In genomic region chr1:150513041-150513440, GRCm38 (mm10) we compare ENCODE assay signal across 36 mouse cellular contexts. TPM values are rescaled to one million over a fixed set of nuclear protein-coding genes. Genes with fewer than 3 reads are reported as not detected.
"Had no signal": no experiment of that assay in that cellular context is flagged by ENCODE, and none has a peak within 500 bp of the region (broad histone marks: within the 10 kb centered on the region; RNA-seq: fewer than 3 reads in every experiment).

No protein-coding gene starts in this region.

- H3K4me3 ChIP-seq: heart, adult 2 months; heart, embryonic 10.5 days; heart, embryonic 12.5 days; heart, embryonic 13.5 days; heart, embryonic 15.5 days; hindbrain, embryonic 10.5 days; hindbrain, embryonic 12.5 days; hindbrain, embryonic 13.5 days; hindbrain, embryonic 15.5 days; intestine, embryonic 15.5 days; kidney, embryonic 15.5 days had no signal

- H3K27ac ChIP-seq: heart, adult 2 months; heart, embryonic 10.5 days; heart, embryonic 13.5 days; heart, embryonic 15.5 days; hindbrain, embryonic 10.5 days; hindbrain, embryonic 12.5 days; hindbrain, embryonic 13.5 days; hindbrain, embryonic 14.5 days; hindbrain, embryonic 15.5 days; hindbrain, postnatal 0 days; intestine, embryonic 15.5 days; kidney, embryonic 15.5 days; kidney, postnatal 0 days had no signal

- H3K9ac ChIP-seq: heart, embryonic 12.5 days; heart, embryonic 13.5 days; heart, embryonic 15.5 days; hindbrain, embryonic 12.5 days; hindbrain, embryonic 13.5 days; hindbrain, embryonic 14.5 days; hindbrain, embryonic 15.5 days; intestine, embryonic 15.5 days; kidney, embryonic 15.5 days had no signal

- DNase-seq: heart, adult 2 months; heart, postnatal 10 days; heart, postnatal 14 days; heart, postnatal 36 days; heart, postnatal 4 days; kidney, adult 11 months; kidney, adult 18-20 months; kidney, adult 2 months; kidney, adult 8-10 months; kidney, adult 9 months; kidney, postnatal 10 days; kidney, postnatal 14 days; kidney, postnatal 25 days; kidney, postnatal 36 days; kidney, postnatal 4 days; layer of hippocampus, adult 9-11 months; layer of hippocampus, postnatal 36 days had no signal

- H3K36me3 ChIP-seq: heart, embryonic 10.5 days; heart, embryonic 12.5 days; heart, embryonic 13.5 days; heart, embryonic 15.5 days; hindbrain, embryonic 10.5 days; hindbrain, embryonic 12.5 days; hindbrain, embryonic 13.5 days; hindbrain, embryonic 15.5 days; intestine, embryonic 15.5 days; kidney, embryonic 15.5 days had no signal

- H3K9me3 ChIP-seq: heart, embryonic 10.5 days; heart, embryonic 12.5 days; heart, embryonic 13.5 days; heart, embryonic 15.5 days; hindbrain, embryonic 10.5 days; hindbrain, embryonic 12.5 days; hindbrain, embryonic 13.5 days; hindbrain, embryonic 15.5 days; intestine, embryonic 15.5 days; kidney, embryonic 15.5 days had no signal

- H3K4me2 ChIP-seq: heart, embryonic 11.5 days; heart, embryonic 12.5 days; heart, embryonic 13.5 days; heart, embryonic 15.5 days; hindbrain, embryonic 12.5 days; hindbrain, embryonic 13.5 days; hindbrain, embryonic 14.5 days; hindbrain, embryonic 15.5 days; intestine, embryonic 15.5 days; kidney, embryonic 15.5 days had no signal

- H3K4me1 ChIP-seq: heart, embryonic 10.5 days; hindbrain, embryonic 10.5 days; hindbrain, embryonic 12.5 days; hindbrain, embryonic 13.5 days; hindbrain, embryonic 15.5 days; intestine, embryonic 15.5 days; kidney, embryonic 15.5 days had no signal

- H3K27me3 ChIP-seq: heart, embryonic 12.5 days; heart, embryonic 13.5 days; heart, embryonic 15.5 days; hindbrain, embryonic 12.5 days; hindbrain, embryonic 13.5 days; hindbrain, embryonic 15.5 days; intestine, embryonic 15.5 days; kidney, embryonic 15.5 days had no signal

- ATAC-seq: hindbrain, embryonic 16.5 days; hindbrain, postnatal 0 days; inflammation-experienced regulatory T-cells, adult 6 months; intestine, embryonic 15.5 days; intestine, embryonic 16.5 days; intestine, postnatal 0 days had no signal

RNA-seq across cellular contexts. Expression of gene Prg4, which starts 47.1 kb away (rescaled TPM):
- total RNA-seq: hematopoietic stem cell, adult 5-6 weeks had no signal
